Mouse (Mus musculus) liver, embryonic 13.5 days (tissue): ENCODE measurements around the gene Ccl5. TPM values are rescaled to one million over a fixed set of nuclear protein-coding genes. Genes with fewer than 3 reads are reported as not detected.

Experiments
- ATAC-seq: fragments of 200-750 bp; cut with Nextera tagmentation; 2 replicates; pipeline ENCODE4 v1.8.0; 2017; ENCODE audit warnings: low read depth, mild to moderate bottlenecking, moderate number of reproducible peaks, moderate library complexity
- DNase-seq: peaks from one replicate; pipeline ENCODE4 v3.0.0; 2022
- H3K27ac ChIP-seq: fragments of 300-500 bp; sonication (generic); 2 replicates; pipeline ENCODE4 v1.5.1; 2015; ENCODE audit warnings: moderate library complexity, mild to moderate bottlenecking, inconsistent platforms
- H3K27me3 ChIP-seq: fragments of 300-500 bp; sonication (generic); 2 replicates; pipeline ENCODE4 v1.6.1; 2015; ENCODE audit warnings: mild to moderate bottlenecking, inconsistent platforms
- H3K36me3 ChIP-seq: fragments of 300-500 bp; sonication (generic); 2 replicates; pipeline ENCODE4 v1.6.1; 2015; ENCODE audit warnings: mild to moderate bottlenecking, inconsistent platforms
- H3K4me1 ChIP-seq: fragments of 300-500 bp; sonication (generic); replicated peaks from 2 replicates; pipeline ENCODE4 v1.6.1; 2015; ENCODE audit warnings: inconsistent platforms
- H3K4me2 ChIP-seq: fragments of 300-500 bp; sonication (generic); 2 replicates; pipeline ENCODE4 v1.6.1; 2015; ENCODE audit warnings: inconsistent platforms, mild to moderate bottlenecking, moderate library complexity
- H3K4me3 ChIP-seq: fragments of 300-500 bp; sonication (generic); replicated peaks from 2 replicates; pipeline ENCODE4 v1.5.1; 2015; ENCODE audit warnings: mild to moderate bottlenecking, inconsistent platforms
- H3K9ac ChIP-seq: fragments of 300-500 bp; sonication (generic); 2 replicates; pipeline ENCODE4 v1.6.1; 2015; ENCODE audit warnings: mild to moderate bottlenecking, inconsistent platforms
- H3K9me3 ChIP-seq: fragments of 300-500 bp; sonication (generic); replicated peaks from 2 replicates; pipeline ENCODE4 v1.6.1; 2016; ENCODE audit warnings: inconsistent platforms
- WGBS: fragments of 180-500 bp; shearing (Covaris S2); methylation state at CpG from one replicate; pipeline ENCODE4 v1.1.7; 2015; ENCODE audit not compliant: insufficient replicate concordance; 5-methylcytosine and 5-hydroxymethylcytosine counted together
- polyA plus RNA-seq: library from polyadenylated mRNA; unstranded; fragments of >200 nt; fragmentation: Nextera tagmentation; extraction: Ambion mirVana; gene quantifications from 2 replicates; pipeline ENCODE4 v1.2.1, GENCODE M21; 2015

Gene Ccl5
- polyA plus RNA-seq: 0.21 and 0.30 TPM in 2 replicates

- no peaks in the 10 kb centered on the region for H3K27me3 ChIP-seq
- DNase-seq: no peak
- no peak within 1 kb of the TSS for H3K9ac ChIP-seq
- H3K36me3 ChIP-seq: no peaks in the 10 kb centered on the region
- 72% methylated on average over 5 of the region's 5 CpGs for WGBS
- H3K4me2 ChIP-seq: no peak within 1 kb of the TSS
- H3K9me3 ChIP-seq: no peaks in the 10 kb centered on the region
- H3K4me1 ChIP-seq: no peaks in the 10 kb centered on the region
- H3K27ac ChIP-seq: no peak within 1 kb of the TSS
- ATAC-seq: no peak
- no peak within 1 kb of the TSS for H3K4me3 ChIP-seq
Observed at GRCm38 (mm10) chr11:83530360-83530759, at the start of gene Ccl5. Gene Ccl5, minus strand, starts transcription at chr11:83530518.

DNA sequence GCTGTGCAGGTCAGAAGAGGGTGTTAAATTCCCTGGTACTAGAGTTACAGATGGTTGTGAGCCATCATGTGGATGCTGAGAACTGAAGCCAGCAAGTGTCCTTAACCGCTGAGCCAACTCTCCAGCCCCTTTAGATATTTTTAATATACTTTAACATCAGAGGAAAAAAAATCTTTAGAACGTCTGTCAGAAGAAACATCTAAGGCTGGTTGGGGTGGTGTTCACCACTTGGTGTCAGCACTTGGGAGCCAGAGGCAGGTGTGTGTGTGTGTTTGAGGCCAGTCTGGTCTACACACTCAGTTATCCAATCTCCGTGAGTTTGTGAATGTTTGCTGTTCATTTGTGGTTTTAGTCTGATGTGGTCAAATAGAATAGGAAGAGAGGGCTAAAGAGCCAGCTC is 48.7 kb upstream of the Ccl5 start:
- H3K4me1 ChIP-seq: peaks cover 7% of the 10 kb centered on the region; the same call in 1 of the 2 replicates
- no peak overlapping the region for H3K4me2 ChIP-seq
- H3K27me3 ChIP-seq: no peaks in the 10 kb centered on the region
- no peak overlapping the region for H3K4me3 ChIP-seq
- 32% methylated on average over 3 of the region's 3 CpGs for WGBS
- H3K9ac ChIP-seq: no peak overlapping the region
- no peaks in the 10 kb centered on the region for H3K9me3 ChIP-seq
- no peaks in the 10 kb centered on the region for H3K36me3 ChIP-seq
- ATAC-seq (no peak), DNase-seq (no peak)
- H3K27ac ChIP-seq: no peak overlapping the region

DNA sequence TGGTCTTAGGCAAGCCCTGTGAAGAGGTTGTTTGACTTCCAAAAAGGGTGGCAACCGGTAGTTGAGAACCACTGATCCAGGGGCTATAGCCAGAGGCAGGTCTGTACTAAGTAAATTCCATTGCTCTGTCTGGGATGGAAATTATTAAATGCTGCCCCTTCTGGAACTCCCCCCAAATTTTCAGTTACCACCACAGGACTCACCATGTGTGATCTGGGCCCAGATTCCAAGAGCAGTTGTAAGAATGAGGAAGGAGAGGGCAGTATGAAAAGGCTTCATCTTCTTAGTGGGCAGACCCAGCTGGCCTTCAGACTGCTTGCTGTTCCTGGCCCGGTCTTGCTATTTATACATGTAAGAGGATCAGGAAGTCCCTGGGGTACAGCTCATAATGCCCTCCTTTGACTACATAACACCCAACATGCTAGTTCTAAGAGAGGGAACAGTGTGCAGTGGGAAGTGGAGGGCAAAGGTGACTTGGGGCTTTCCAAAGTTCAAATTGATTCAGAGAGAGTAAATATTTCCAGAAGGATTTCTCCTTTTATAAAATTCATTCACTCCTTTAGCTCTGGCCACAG is 48.0 kb upstream of the Ccl5 start, which contains the start of gene Ccl9:
Gene Ccl9, minus strand, starts transcription at position 451 of the 575 bp plus-strand sequence.
- Histone ChIP-seq H3K4me1 (peaks cover 7% of the 10 kb centered on the region; the same call in 1 of the 2 replicates), H3K36me3 (no peaks in the 10 kb centered on the region), H3K27ac (peak within 1 kb of the TSS; percentile 47; the same call in 1 of the 2 replicates), H3K4me3 (no peak within 1 kb of the TSS), H3K4me2 (peak within 1 kb of the TSS; percentile 14; the same call in 1 of the 2 replicates), H3K27me3 (no peaks in the 10 kb centered on the region), H3K9ac (no peak within 1 kb of the TSS), H3K9me3 (no peaks in the 10 kb centered on the region)
- WGBS: 47% methylated on average over 2 of the region's 2 CpGs
- no peak for DNase-seq
- 0 out of 2 replicates have a peak, but pooled peaks have one; percentile 29 for ATAC-seq

GRCm38 (mm10) chr11:83576927-83577555 is 46.7 kb upstream of the Ccl5 start:
- H3K27ac ChIP-seq: no peak overlapping the region
- no peak for DNase-seq
- H3K36me3 ChIP-seq: no peaks in the 10 kb centered on the region
- H3K27me3 ChIP-seq: no peaks in the 10 kb centered on the region
- no peak overlapping the region for H3K4me2 ChIP-seq
- H3K9ac ChIP-seq: no peak overlapping the region
- H3K4me3 ChIP-seq: no peak overlapping the region
- H3K4me1 ChIP-seq: peaks cover 2% of the 10 kb centered on the region; the same call in 1 of the 2 replicates
- no peak for ATAC-seq
- H3K9me3 ChIP-seq: no peaks in the 10 kb centered on the region
- WGBS: 45% methylated on average over 4 of the region's 4 CpGs

DNA sequence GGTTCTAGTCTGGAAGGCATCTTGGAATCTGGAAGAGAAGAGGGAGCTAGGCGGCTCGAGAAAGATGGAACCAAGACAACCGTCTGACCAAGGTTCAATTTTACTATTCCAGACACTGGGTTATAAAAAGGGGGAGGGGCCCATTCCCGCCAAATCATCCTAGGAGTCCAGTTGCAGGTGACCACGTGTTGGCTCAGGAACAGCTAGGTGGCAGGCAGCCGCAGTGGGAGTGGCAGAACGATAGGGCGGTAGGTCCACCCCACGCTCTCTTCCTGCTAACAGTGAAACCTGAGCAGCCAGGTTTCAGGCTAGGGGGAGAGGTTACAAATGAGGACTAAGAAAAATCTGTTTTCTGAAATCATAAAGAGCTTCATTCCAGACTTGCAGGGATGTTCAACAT is 42.5 kb upstream of the Ccl5 start:
- 64% methylated on average over 9 of the region's 9 CpGs for whole genome bisulfite sequencing

GRCm38 (mm10) chr11:83572223-83572622 is 41.9 kb upstream of the Ccl5 start:
- H3K9ac ChIP-seq: no peak overlapping the region
- DNase-seq (no peak), ATAC-seq (no peak)
- no peak overlapping the region for H3K27ac ChIP-seq
- peaks cover 8% of the 10 kb centered on the region; the same call in 1 of the 2 replicates for H3K4me1 ChIP-seq
- H3K9me3 ChIP-seq: no peaks in the 10 kb centered on the region
- H3K27me3 ChIP-seq: no peaks in the 10 kb centered on the region
- no peak overlapping the region for H3K4me3 ChIP-seq
- no peaks in the 10 kb centered on the region for H3K36me3 ChIP-seq
- 28% methylated on average over 8 of the region's 8 CpGs for WGBS
- H3K4me2 ChIP-seq: no peak overlapping the region

More for the DNA sequence above, 42.5 kb upstream of the Ccl5 start:
- no peaks in the 10 kb centered on the region for H3K9me3 ChIP-seq
- ATAC-seq (no peak), DNase-seq (no peak)
- H3K9ac ChIP-seq: no peak overlapping the region
- H3K36me3 ChIP-seq: no peaks in the 10 kb centered on the region
- no peaks in the 10 kb centered on the region for H3K27me3 ChIP-seq
- no peak overlapping the region for H3K4me2 ChIP-seq
- H3K4me3 ChIP-seq: no peak overlapping the region
- no peak overlapping the region for H3K27ac ChIP-seq
- peaks cover 8% of the 10 kb centered on the region; the same call in 1 of the 2 replicates for H3K4me1 ChIP-seq

DNA sequence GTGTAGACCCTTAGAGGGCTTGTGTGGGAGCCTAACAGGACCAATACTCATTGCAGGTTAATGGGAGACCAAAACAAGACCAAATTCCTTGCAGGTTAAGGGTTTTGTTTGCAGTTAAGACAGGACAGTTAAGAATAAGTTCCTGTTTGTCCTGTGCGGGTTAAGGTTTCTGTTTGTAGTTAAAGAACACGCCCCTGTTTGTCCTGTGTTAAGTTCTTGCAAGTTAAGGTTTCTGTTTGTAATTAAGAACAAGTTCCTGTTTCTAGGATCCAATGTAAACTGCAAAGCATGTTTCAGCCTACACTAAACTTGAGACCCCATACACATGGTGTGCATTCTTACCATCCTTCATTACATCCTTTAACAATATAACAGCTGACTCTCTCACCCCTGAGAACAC is 39.9 kb upstream of the Ccl5 start:
- no peak overlapping the region for H3K4me2 ChIP-seq
- no peaks in the 10 kb centered on the region for H3K36me3 ChIP-seq
- no peak for ATAC-seq
- 45% methylated on average over 2 of the region's 2 CpGs for WGBS
- DNase-seq: no peak
- 0 out of 2 replicates have a peak, but pooled peaks cover 8% of the 10 kb centered on the region for H3K4me1 ChIP-seq
- no peaks in the 10 kb centered on the region for H3K9me3 ChIP-seq
- H3K27ac ChIP-seq: no peak overlapping the region
- no peak overlapping the region for H3K9ac ChIP-seq
- no peaks in the 10 kb centered on the region for H3K27me3 ChIP-seq
- no peak overlapping the region for H3K4me3 ChIP-seq

DNA sequence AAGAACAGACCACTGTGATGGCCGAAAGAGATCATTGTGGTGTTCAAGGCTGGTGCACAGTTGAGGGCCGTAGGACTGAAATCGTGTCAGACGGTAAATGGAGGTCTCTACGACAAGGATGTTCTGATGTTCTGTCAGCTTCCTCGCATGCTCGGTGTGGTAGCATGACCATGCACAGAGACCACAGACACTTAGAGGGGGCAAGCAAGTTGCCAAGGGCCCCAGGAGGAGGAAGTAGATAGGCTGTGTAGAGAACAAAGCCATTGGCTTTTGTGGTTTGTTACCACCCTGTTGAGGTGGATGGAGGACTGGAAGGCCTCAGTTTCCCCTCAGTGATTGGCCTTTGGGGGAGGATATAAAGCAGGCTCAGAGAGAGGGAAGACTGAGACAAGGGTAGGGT is 38.9 kb upstream of the Ccl5 start:
- Histone ChIP-seq H3K36me3 (no peaks in the 10 kb centered on the region), H3K4me2 (no peak overlapping the region), H3K27ac (no peak overlapping the region), H3K9ac (no peak overlapping the region), H3K9me3 (no peaks in the 10 kb centered on the region), H3K4me3 (no peak overlapping the region), H3K27me3 (no peaks in the 10 kb centered on the region), H3K4me1 (0 out of 2 replicates have a peak, but pooled peaks cover 8% of the 10 kb centered on the region)
- DNase-seq: no peak
- 34% methylated on average over 7 of the region's 7 CpGs for WGBS
- ATAC-seq: no peak

DNA sequence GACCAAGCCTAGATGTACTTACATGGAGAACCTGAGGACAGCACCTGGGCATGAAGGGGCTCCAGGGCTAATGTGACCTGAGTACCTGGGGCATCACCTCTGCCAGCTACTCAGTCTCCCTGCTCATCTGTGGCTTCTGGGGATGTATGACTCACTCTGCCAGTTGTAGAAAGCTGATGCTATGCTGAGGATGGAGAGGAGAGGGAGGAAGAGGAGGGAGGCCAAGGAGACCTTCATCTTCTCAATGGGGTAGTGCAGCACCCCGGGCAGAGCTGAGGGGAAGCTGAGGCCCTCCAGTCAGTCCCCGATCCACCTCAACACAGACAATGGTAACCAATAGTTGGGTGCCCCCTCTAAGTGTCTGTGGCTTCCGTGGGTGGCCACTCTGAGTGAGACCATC is 38.5 kb upstream of the Ccl5 start:
- Histone ChIP-seq H3K27me3 (no peaks in the 10 kb centered on the region), H3K9me3 (no peaks in the 10 kb centered on the region), H3K27ac (no peak overlapping the region), H3K9ac (no peak overlapping the region), H3K36me3 (no peaks in the 10 kb centered on the region), H3K4me2 (no peak overlapping the region), H3K4me1 (0 out of 2 replicates have a peak, but pooled peaks cover 8% of the 10 kb centered on the region), H3K4me3 (no peak overlapping the region)
- 29% methylated on average over 3 of the region's 3 CpGs for WGBS
- DNase-seq (no peak), ATAC-seq (no peak)

DNA sequence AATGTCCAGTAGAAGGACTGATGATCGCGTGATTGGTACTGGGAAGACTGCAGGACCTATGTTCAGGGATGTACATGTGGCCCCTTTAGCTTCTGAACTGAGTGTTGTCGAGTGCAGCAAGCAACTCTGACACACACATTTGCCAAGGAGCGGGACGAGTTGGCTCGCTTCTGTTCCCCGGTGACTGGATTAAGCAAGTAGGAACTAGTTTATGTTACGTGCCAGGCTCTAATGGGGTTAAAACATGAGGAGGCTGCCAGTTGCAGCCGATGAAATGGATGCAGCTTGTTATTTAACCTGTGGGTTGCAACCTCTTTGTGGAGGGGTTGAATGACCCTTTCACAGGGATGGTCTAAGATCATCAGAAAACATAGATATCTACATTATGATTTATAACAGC is 37.7 kb upstream of the Ccl5 start:
- no peak overlapping the region for H3K4me2 ChIP-seq
- no peak overlapping the region for H3K27ac ChIP-seq
- H3K36me3 ChIP-seq: no peaks in the 10 kb centered on the region
- 74% methylated on average over 9 of the region's 9 CpGs for WGBS
- H3K9me3 ChIP-seq: no peaks in the 10 kb centered on the region
- H3K4me1 ChIP-seq: 0 out of 2 replicates have a peak, but pooled peaks cover 8% of the 10 kb centered on the region
- no peak overlapping the region for H3K9ac ChIP-seq
- H3K27me3 ChIP-seq: no peaks in the 10 kb centered on the region
- ATAC-seq (no peak), DNase-seq (no peak)
- H3K4me3 ChIP-seq: no peak overlapping the region

DNA sequence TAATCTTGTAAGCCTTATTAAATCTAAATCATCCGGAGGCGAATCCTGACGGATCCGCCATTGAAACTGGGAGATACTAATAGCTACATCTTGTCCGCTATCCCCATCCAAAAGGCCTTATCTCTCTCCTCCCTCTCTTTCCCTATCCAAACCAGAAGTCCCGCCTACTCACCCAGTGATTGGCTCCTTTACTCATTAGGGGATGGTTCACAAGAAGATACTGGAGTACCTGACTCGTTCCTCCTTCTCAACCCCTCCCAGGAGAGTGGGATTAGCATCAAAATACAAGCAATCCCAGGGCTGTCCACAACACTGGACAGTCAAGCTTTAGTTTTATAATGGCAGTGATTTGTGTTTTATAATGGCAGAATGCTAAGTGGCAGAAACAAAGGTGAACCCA is 37.0 kb upstream of the Ccl5 start:
- no peak for ATAC-seq
- H3K4me1 ChIP-seq: 0 out of 2 replicates have a peak, but pooled peaks cover 8% of the 10 kb centered on the region

DNA sequence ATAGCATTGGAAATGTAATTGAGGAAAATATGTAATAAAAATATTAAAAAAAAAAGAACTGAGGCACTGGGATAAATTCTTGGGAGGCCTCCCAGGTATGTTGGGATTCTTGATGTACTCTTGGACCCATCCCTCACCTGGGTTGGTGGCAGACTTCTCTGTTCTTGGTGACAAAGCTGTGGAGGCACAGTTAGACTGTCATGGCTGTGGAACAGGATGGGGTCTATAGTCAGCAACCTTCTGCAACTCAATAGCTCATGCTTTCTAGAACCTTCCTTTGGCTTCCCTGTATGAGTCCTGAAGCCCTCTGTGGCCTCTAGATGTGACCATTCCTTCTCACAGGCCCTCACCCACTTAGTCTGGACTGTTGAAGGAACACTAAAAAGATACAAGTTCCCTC is 36.3 kb upstream of the Ccl5 start:
- Histone ChIP-seq H3K4me1 (0 out of 2 replicates have a peak, but pooled peaks cover 8% of the 10 kb centered on the region), H3K36me3 (no peaks in the 10 kb centered on the region), H3K4me3 (no peak overlapping the region), H3K4me2 (no peak overlapping the region), H3K27ac (no peak overlapping the region), H3K27me3 (no peaks in the 10 kb centered on the region), H3K9me3 (no peaks in the 10 kb centered on the region), H3K9ac (no peak overlapping the region)
- DNase-seq: no peak
- ATAC-seq: no peak

More for the DNA sequence above, 37.0 kb upstream of the Ccl5 start:
- no peak overlapping the region for H3K27ac ChIP-seq
- H3K4me3 ChIP-seq: no peak overlapping the region
- WGBS: 60% methylated on average over 7 of the region's 7 CpGs
- no peaks in the 10 kb centered on the region for H3K9me3 ChIP-seq
- H3K9ac ChIP-seq: no peak overlapping the region
- no peak for DNase-seq
- H3K27me3 ChIP-seq: no peaks in the 10 kb centered on the region
- no peaks in the 10 kb centered on the region for H3K36me3 ChIP-seq
- no peak overlapping the region for H3K4me2 ChIP-seq
